Mouse (Mus musculus) stomach, embryonic 14.5 days (tissue): Measurements from ENCODE around the gene Amph. TPM values are rescaled to one million over a fixed set of nuclear protein-coding genes. Genes with fewer than 3 reads are reported as not detected.

Source experiments
- ATAC-seq: fragments of 200-750 bp; cut with Nextera tagmentation; 2 replicates; pipeline ENCODE4 v1.8.0; 2017; ENCODE audit warnings: low read depth, moderate TSS enrichment; ENCODE audit not compliant: insufficient number of reproducible peaks, insufficient read depth, low FRiP score
- H3K27ac ChIP-seq: fragments of 300-500 bp; sonication (generic); 2 replicates; pipeline ENCODE4 v1.5.1; 2014; ENCODE audit warnings: mild to moderate bottlenecking, low read length, moderate library complexity, mixed read lengths
- H3K27me3 ChIP-seq: fragments of 300-500 bp; sonication (generic); 2 replicates; pipeline ENCODE4 v1.6.1; 2014; ENCODE audit warnings: low read length, control low read depth, mixed read lengths; ENCODE audit not compliant: control insufficient read depth, insufficient read depth
- H3K36me3 ChIP-seq: fragments of 300-500 bp; sonication (generic); 2 replicates; pipeline ENCODE4 v1.6.1; 2014; ENCODE audit warnings: mild to moderate bottlenecking, control low read depth, low read length, moderate library complexity, mixed read lengths; ENCODE audit not compliant: control insufficient read depth, insufficient read depth
- H3K4me1 ChIP-seq: fragments of 300-500 bp; sonication (generic); 2 replicates; pipeline ENCODE4 v1.6.1; 2014; ENCODE audit warnings: low read length, control low read depth, mixed read lengths; ENCODE audit not compliant: control insufficient read depth, insufficient read depth
- H3K4me2 ChIP-seq: fragments of 300-500 bp; sonication (generic); replicated peaks from 2 replicates; pipeline ENCODE4 v1.6.1; 2014; ENCODE audit warnings: low read depth, low read length, control low read depth
- H3K4me3 ChIP-seq: fragments of 300-500 bp; sonication (generic); 2 replicates; pipeline ENCODE4 v1.5.1; 2014; ENCODE audit warnings: low read depth, low read length, control low read depth
- H3K9ac ChIP-seq: fragments of 300-500 bp; sonication (generic); replicated peaks from 2 replicates; pipeline ENCODE4 v1.6.1; 2014; ENCODE audit warnings: low read depth, mild to moderate bottlenecking, control low read depth, low read length, moderate library complexity, mixed read lengths
- H3K9me3 ChIP-seq: fragments of 300-500 bp; sonication (generic); 2 replicates; pipeline ENCODE4 v1.6.1; 2016; ENCODE audit warnings: low read depth, low read length, control low read depth; ENCODE audit not compliant: control insufficient read depth
- WGBS: fragments of 180-500 bp; shearing (Covaris S2); extraction: QIAGEN DNeasy Blood & Tissue Kit; methylation state at CpG from one replicate; pipeline ENCODE4 v1.1.7; 2014; 5-methylcytosine and 5-hydroxymethylcytosine counted together
- polyA plus RNA-seq: library from polyadenylated mRNA; unstranded; fragments of >200 nt; fragmentation: Nextera tagmentation; extraction: Ambion mirVana; gene quantifications from 2 replicates; pipeline ENCODE4 v1.2.1, GENCODE M21; 2014

Gene Amph
- polyA plus RNA-seq, 1 experiment from 2014 or later: 3.3 TPM

GRCm38 (mm10) chr13:19152126-19152525, 204.1 kb downstream of the Amph start:
- H3K4me3 ChIP-seq: no peak overlapping the region
- ATAC-seq: no peak
- no peak overlapping the region for H3K27ac ChIP-seq
- 85% methylated on average over 3 of the region's 3 CpGs for WGBS
- H3K9me3 ChIP-seq: no peaks in the 10 kb centered on the region
- H3K4me2 ChIP-seq: no peak overlapping the region
- no peaks in the 10 kb centered on the region for H3K4me1 ChIP-seq
- H3K9ac ChIP-seq: no peak overlapping the region
- no peaks in the 10 kb centered on the region for H3K36me3 ChIP-seq
- H3K27me3 ChIP-seq: no peaks in the 10 kb centered on the region

DNA sequence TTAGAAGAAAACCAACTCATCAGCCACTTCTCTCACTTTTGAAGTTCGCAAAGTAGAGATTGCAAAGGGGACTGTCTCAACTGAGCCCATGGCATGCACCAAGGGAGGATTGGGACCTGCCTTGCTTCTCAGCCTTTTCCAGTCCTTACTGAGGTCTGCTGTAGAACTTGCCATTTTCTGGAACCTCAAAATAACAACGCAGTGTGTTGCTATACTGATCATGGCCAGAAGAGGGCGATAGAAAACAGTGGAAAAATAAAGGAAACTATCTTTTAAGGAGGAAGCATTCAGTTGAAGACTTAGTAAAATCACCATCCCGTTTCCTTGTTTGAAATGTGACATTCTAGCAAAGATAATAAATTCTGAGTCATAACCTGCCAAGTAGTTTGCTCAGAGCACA, 210.5 kb downstream of the Amph start:
- ATAC-seq: no peak
- Histone ChIP-seq H3K9ac (no peak overlapping the region), H3K4me1 (no peaks in the 10 kb centered on the region), H3K27ac (no peak overlapping the region), H3K27me3 (no peaks in the 10 kb centered on the region), H3K4me2 (no peak overlapping the region), H3K9me3 (no peaks in the 10 kb centered on the region), H3K36me3 (no peaks in the 10 kb centered on the region), H3K4me3 (no peak overlapping the region)
- 31% methylated on average over 4 of the region's 4 CpGs for WGBS

- H3K4me3 ChIP-seq: no peak overlapping the region
- H3K27ac ChIP-seq: no peak overlapping the region
- H3K4me2 ChIP-seq: no peak overlapping the region
- WGBS: 64% methylated on average over 7 of the region's 7 CpGs
- H3K9ac ChIP-seq: no peak overlapping the region
- H3K9me3 ChIP-seq: no peaks in the 10 kb centered on the region
- no peaks in the 10 kb centered on the region for H3K27me3 ChIP-seq
- H3K36me3 ChIP-seq: no peaks in the 10 kb centered on the region
- ATAC-seq: no peak
- no peaks in the 10 kb centered on the region for H3K4me1 ChIP-seq
These were observed 212.6 kb downstream of the Amph start for GRCm38 (mm10) chr13:19160616-19161015.

DNA sequence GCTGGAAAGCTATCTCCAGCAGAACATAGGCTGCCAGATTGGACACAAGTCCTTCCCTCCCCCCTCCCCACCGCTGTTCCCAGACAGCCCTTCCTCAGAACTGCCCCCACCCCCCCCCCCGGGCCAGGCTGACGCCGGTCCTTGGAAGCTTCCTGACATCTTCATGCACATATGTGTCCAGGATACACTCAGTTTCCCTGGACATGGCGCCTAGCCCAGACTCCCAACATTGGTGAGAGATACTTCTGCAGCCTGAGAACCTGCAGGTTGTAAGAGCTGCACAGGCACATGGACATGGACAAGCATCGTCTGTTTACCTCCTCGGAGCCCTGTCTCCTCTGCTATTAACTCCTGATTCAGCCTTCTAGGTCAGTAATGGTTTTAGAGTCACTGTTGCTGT, 213.1 kb downstream of the Amph start:
- Histone ChIP-seq H3K9me3 (no peaks in the 10 kb centered on the region), H3K4me1 (no peaks in the 10 kb centered on the region), H3K4me3 (no peak overlapping the region), H3K9ac (no peak overlapping the region), H3K36me3 (no peaks in the 10 kb centered on the region), H3K27ac (no peak overlapping the region), H3K4me2 (no peak overlapping the region), H3K27me3 (no peaks in the 10 kb centered on the region)
- no peak for ATAC-seq
- 40% methylated on average over 7 of the region's 7 CpGs for WGBS

GRCm38 (mm10) chr13:19162120-19162519, 214.1 kb downstream of the Amph start:
- H3K27me3 ChIP-seq: no peaks in the 10 kb centered on the region
- H3K4me2 ChIP-seq: no peak overlapping the region
- H3K9ac ChIP-seq: no peak overlapping the region
- whole genome bisulfite sequencing: 76% methylated on average over 6 of the region's 6 CpGs
- H3K4me1 ChIP-seq: no peaks in the 10 kb centered on the region
- no peak overlapping the region for H3K4me3 ChIP-seq
- no peak overlapping the region for H3K27ac ChIP-seq
- H3K9me3 ChIP-seq: no peaks in the 10 kb centered on the region
- no peak for ATAC-seq
- no peaks in the 10 kb centered on the region for H3K36me3 ChIP-seq

DNA sequence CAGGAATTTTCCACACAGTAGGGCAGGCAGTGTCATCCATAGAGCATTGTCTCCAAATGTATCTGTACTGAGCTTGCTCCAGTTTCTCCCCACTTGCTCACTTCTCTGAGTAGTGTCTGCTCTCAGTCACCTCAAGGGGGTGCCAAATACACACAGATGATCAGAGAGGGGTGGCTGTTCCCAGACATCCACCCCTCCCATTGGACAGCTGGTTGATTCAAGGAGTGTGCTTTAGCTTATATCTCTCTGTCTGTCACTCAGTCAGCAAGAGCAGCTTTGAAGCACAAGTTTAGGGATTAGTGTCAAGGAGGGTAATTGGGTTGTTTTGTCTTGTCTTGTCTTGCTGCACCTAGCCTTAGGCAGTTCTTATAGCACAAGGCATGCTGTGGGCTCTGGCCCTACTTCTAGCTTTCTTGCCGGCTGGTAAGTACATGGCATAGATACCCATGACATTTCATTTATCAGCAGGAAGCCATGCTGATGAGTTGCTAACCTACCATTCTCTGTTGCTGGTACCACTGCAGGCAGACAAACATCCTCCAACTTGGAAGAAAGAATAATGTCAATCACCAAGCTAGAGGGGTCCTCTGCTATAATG, 229.8 kb downstream of the Amph start:
- no peak overlapping the region for H3K4me3 ChIP-seq
- no peaks in the 10 kb centered on the region for H3K36me3 ChIP-seq
- no peak overlapping the region for H3K4me2 ChIP-seq
- no peak overlapping the region for H3K27ac ChIP-seq
- ATAC-seq: peak; percentile 85
- H3K9ac ChIP-seq: no peak overlapping the region
- WGBS: 78% methylated on average over 1 of the region's 1 CpGs
- no peaks in the 10 kb centered on the region for H3K9me3 ChIP-seq
- H3K4me1 ChIP-seq: 0 out of 2 replicates have a peak, but pooled peaks cover 3% of the 10 kb centered on the region
- H3K27me3 ChIP-seq: no peaks in the 10 kb centered on the region

GRCm38 (mm10) chr13:19178351-19178750, 230.3 kb downstream of the Amph start:
- WGBS: 86% methylated on average over 5 of the region's 5 CpGs
- peak; percentile 75; the same call in 1 of the 2 replicates for ATAC-seq
- no peak overlapping the region for H3K4me3 ChIP-seq
- no peak overlapping the region for H3K4me2 ChIP-seq
- H3K9ac ChIP-seq: no peak overlapping the region
- H3K27me3 ChIP-seq: no peaks in the 10 kb centered on the region
- 0 out of 2 replicates have a peak, but pooled peaks cover 3% of the 10 kb centered on the region for H3K4me1 ChIP-seq
- no peaks in the 10 kb centered on the region for H3K9me3 ChIP-seq
- no peak overlapping the region for H3K27ac ChIP-seq
- H3K36me3 ChIP-seq: no peaks in the 10 kb centered on the region

GRCm38 (mm10) chr13:19182259-19182658, 234.3 kb downstream of the Amph start:
- H3K4me3 ChIP-seq: no peak overlapping the region
- H3K9me3 ChIP-seq: no peaks in the 10 kb centered on the region
- 63% methylated on average over 8 of the region's 8 CpGs for WGBS
- ATAC-seq: no peak
- no peaks in the 10 kb centered on the region for H3K4me1 ChIP-seq
- H3K9ac ChIP-seq: no peak overlapping the region
- no peaks in the 10 kb centered on the region for H3K27me3 ChIP-seq
- no peak overlapping the region for H3K4me2 ChIP-seq
- H3K36me3 ChIP-seq: no peaks in the 10 kb centered on the region
- no peak overlapping the region for H3K27ac ChIP-seq

- H3K4me3 ChIP-seq: no peak overlapping the region
- H3K27ac ChIP-seq: no peak overlapping the region
- H3K9me3 ChIP-seq: no peaks in the 10 kb centered on the region
- H3K27me3 ChIP-seq: no peaks in the 10 kb centered on the region
- H3K4me2 ChIP-seq: no peak overlapping the region
- no peak for ATAC-seq
- H3K4me1 ChIP-seq: no peaks in the 10 kb centered on the region
- 36% methylated on average over 6 of the region's 6 CpGs for WGBS
- H3K36me3 ChIP-seq: no peaks in the 10 kb centered on the region
- H3K9ac ChIP-seq: no peak overlapping the region
These were observed 242.0 kb downstream of the Amph start for GRCm38 (mm10) chr13:19190052-19190451.
